Mouse (Mus musculus): ENCODE data around the gene Glp1r. TPM values are rescaled to one million over a fixed set of nuclear protein-coding genes. Genes with fewer than 3 reads are reported as not detected.

Gene Glp1r
- under 1 TPM; 0.41 to 0.62 TPM for total RNA-seq (2021)
- long read RNA-seq, experiment 1, result 0 reads
- long read RNA-seq, experiment 2, result 0 reads

DNA sequence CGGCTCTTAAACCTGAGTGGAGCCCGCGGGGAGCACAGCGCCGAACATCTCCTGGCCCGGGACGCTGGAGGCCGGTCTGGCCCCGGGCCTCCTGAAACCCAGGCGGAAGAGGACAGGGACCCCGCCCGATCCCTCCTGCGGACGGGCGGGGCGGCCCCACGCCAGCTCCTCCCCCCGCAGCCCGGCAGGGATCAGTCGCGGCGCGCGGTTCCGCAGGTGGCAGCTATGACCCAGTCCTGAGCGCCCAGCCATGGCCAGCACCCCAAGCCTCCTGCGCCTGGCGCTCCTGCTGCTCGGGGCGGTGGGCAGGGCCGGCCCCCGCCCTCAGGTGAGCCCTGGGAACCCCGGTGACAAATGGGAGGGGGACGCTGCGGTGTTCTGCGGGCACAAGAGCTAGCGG, at the start of gene Glp1r:
Gene Glp1r, plus strand, starts transcription at position 191 of the 400 bp plus-strand sequence.
- peak; percentile 7 to 16 for DNase-seq
- intact Hi-C loops (cut with DNase I), result no loop called here

DNA sequence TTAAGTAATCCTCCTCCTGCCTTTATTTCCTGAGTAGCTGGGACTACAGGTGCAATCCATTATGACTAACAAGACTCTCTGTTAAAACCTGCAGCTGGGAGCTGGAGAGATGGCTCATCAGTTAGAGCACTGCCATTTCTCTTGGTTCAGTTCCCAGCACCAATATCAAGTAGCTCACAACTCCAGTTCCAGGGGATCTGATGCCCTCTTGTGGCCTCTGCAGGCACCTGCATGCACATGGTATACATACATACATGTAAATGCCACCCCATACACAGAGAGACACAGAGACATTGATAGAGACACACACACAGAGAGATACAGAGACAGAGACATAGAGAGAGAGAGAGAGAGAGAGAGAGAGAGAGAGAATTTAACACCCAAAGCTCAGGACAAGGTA, 49.3 kb upstream of the Glp1r start:
- intact Hi-C loops (cut with DNase I), result no loop called here
- no peak for DNase-seq

DNA sequence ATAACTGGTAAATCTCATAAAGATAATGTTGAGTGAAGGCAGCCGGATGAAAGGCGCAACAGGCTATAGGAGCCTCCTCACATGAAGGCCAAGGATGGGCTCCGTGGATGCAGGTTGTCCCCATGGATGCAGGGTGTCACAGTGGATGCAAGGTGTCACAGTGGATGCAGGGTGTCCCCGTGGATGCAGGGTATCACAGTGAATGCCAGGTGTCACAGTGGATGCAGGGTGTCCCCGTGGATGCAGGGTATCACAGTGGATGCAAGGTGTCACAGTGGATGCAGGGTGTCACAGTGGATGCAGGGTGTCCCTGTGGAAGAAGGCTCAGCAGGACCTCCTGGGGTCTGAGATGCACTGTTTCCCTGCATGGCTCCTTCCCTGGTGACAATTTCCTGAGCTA, 44.3 kb upstream of the Glp1r start:
- no peak for DNase-seq
- intact Hi-C loops (cut with DNase I), result no loop called here

DNA sequence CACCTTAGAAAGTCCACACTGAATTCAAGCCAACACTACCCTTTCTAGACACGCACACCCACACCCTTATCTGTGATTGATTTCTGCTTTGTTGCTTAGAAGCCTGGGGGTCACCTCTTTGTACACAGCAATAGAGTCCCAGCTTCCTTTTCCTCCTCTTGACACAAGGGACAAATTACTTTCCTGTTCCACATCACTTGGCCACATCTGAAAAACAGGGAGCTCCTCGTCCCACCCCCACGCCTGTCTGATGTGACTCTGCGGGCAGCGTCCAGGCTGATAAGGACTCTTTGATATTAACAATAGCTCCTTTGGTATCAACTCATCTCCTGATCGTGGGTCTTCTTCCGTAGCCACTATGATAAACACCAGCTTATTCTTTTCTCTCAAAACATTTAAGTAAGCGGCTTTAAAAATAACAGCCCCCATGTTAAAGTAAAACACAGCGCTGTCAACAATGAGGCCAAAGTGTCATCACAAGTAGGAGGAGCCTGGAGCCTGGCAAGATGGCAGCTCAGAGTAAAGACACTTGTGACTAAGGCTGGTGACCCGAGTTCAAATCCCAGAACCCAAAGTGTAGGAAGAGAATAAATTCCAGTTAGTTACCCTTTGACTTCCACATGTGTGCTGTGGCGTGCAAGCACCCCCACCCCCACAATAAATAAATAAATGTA, 42.9 kb upstream of the Glp1r start:
- intact Hi-C loops (cut with DNase I), result no loop called here
- no peak for DNase-seq

DNA sequence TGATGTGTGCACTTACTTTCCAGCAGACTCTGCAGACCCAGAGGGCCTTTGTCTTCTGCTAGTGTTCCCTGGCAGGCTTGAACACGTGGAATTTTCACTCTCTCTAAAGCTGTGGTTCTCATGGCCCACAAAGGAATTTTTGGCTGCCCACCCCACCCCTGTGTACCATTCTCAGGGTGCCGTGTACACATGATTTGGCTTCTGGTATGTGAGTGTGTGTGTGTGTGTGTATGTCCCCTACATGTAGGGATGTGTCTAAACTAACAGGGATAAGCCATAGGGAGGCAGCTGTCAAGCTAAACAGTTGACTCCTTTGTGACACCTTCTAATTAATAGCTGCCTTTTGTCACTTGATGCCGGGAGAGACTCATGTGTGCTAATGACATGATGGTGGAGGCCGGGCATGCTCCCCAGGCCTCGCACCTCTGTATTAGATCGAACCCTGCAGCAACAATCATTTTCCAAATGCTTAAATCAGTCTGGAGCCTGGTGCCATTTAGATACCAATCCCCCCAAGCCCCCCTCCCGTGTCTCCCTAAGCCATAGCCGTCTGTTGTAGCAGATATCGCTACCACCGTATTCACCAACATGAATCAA, 41.5 kb upstream of the Glp1r start:
- intact Hi-C loops (cut with DNase I), result no loop called here
- no peak for DNase-seq

DNA sequence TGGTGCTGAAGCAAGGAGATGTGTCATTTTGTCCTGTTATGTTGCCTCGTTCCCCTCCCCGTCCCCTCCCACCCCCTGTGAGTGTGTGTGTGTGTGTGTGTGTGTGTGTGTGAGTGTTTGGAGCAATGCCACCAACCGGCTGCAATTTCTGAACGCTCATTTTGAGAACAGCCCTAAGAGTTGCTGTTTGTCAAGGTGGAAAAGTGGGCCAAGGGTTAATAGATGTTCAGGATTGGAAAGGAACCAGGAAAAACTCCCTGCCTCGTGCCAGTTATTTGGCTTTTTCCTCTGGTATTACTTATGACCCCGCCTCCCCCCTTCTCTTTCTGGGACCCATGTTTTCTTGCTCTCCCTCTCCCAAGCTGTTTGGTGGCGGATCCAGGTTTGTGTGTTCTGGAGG, 41.0 kb upstream of the Glp1r start:
- no peak for DNase-seq
- intact Hi-C loops (cut with DNase I), result no loop called here

DNA sequence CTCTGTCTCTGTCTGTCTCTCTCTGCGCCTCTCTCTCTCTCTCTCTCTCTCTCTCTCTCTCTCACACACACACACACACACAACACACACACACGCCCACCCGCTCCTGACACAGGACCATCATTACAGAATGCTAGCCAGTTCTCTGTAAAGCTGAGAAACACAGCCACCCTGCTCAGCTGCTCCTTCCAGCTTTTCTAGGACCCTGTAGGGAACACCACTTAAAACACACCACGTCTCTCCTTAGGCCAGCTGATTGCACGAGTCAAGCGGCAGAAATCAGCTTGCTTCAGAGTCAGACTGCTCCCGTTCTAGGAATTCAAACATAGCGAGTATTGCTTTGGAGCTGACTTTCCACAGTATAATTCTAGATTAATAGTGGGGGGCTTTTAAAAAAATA, 35.3 kb upstream of the Glp1r start:
- no peak for DNase-seq
- intact Hi-C loops (cut with DNase I), result no loop called here

DNA sequence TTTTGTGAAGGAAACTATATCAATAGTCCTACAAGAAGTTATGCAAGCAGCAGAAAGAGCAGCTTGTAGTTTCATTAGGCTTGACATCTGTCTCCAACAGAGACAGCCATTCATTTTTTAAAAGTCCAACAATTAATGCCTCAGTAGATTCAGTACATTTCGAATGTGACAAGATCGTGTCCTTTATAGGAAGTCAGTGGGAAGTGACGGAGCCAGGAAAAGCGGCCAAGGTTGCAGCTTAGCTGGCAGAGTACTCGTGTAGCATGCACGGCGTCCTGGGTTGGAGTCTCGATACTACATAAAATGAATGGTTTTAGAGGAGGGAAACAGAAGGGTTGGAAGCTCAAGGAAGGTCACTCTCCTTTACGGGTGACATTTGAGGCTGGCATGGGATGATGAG, 34.7 kb upstream of the Glp1r start:
- intact Hi-C loops (cut with DNase I), result no loop called here
- no peak for DNase-seq

DNA sequence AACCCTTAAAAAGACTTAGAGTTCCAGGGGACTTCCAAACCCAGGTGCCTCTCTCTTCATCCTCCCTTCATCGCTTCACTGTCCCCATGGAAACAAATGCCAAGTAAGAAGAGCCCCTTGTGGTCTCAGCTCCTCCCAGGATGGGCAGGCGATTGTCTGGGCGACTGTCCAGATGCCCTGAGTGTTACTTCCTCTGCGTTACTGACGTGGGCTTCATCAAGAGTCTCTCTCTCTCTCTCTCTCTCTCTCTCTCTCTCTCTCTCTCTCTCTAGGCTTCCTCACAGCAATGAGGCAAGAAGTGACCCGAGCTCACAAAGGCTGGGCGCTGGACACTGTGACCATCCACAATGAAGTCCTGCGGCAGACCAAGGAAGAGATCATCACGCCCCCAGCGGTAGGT, 30.6 kb upstream of the Glp1r start:
- intact Hi-C loops (cut with DNase I), result no loop called here
- no peak for DNase-seq

DNA sequence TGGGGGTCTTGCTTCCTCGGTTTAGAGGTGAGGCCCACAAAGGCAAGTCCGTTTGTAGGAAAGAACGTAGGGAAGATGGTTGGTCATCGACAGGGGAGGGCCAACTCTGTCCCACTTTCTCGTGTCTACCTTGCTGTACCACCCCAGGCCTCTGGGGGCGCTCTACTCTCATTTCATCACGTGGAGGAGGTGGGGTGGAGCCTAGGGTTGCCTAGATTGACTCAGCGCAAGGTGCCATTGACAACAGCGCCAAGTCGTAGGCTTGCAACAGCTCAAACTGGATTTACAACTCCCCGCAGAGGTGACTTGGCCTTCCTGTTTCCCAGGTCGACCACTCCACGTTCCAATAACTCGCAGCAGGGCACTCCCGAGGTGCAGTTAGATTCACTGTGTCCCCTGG, 27.3 kb upstream of the Glp1r start:
- intact Hi-C loops (cut with DNase I), result no loop called here
- no peak for DNase-seq

DNA sequence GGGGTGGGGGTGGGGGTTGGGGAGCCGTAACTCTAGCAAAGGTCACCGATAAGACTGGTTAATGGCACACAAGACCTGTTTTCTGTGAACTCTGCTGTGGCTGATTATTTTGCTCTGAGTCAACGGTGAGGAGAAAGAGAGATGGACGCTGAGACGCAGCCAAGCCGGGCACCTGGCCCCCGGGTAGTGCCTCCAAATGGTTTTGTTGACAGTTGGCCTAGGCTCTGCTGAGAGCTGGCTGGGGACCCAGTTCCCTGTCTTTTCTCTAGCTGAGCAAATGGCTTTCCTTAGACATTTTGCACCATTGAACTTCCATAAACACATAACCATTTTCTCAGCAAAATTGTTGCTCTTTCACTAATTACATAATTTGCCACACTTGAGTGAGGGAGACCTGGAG, 24.2 kb upstream of the Glp1r start:
- no peak for DNase-seq
- intact Hi-C loops (cut with DNase I), result no loop called here

DNA sequence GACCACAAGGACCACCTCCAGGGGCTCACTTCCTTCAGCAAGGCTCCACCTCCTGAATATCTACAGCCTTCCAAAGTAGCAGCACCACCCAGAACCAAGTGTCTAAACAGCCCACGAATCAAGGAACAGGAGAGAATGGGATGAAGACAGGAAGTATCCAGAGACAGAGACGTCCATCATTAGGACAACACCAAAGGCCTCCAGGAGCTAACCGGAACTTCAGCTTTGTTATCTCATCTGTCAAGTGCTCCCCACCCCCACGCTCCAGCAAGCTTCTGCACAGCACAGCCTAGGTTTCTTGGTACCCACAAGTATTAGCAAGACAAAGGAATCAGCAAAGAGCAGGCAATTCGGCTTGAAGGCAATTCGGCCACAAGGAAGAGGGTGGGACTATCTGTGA, 23.0 kb upstream of the Glp1r start:
- intact Hi-C loops (cut with DNase I), result no loop called here

DNA sequence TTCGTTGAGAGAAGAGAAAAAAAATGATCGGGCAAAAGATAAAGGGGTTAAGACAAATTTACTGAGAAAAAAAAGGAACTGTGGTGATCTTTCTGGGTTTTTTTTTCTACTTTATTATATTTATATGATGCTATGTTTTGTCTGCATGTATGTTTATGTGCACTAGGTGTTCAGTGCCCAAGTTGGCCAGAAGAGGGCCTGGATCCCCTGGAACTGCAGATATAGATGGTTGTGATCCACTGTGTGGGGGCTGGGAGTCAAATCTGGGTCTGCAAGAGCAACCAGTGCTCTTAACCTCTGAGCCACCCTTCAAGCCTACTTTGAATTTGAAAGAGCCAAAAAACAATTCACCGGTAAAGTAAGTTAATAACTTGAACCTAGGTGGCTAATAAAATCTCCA, 21.2 kb upstream of the Glp1r start:
- no peak for DNase-seq
- intact Hi-C loops (cut with DNase I), result loop anchor here (5.0 kb wide), 1 partner anchor 508 kb away; no protein-coding TSS in a partner anchor

More for the DNA sequence above, 23.0 kb upstream of the Glp1r start:
- DNase-seq, result no peak

DNA sequence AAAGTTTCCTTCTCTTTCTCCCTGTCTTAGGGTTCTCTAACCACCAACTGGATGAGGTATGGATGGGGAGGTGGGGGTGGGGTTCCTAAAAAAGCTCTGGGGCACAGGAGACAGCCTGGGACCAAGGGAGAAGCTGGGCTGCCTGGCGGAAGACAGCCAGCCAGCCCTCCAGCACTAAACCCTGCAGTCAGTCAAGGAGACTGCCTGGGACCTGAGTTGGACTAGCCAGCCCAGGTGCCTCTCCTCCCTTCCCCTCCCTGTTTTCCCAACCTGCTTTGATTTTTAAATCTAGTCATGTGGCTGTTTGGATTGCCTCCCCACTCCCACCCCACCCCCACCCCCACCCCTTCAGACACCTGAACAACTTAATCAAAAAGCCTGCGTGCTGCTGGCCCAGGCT, 20.6 kb upstream of the Glp1r start:
- intact Hi-C loops (cut with DNase I), result loop anchor here (5.0 kb wide), 1 partner anchor 509 kb away; no protein-coding TSS in a partner anchor

DNA sequence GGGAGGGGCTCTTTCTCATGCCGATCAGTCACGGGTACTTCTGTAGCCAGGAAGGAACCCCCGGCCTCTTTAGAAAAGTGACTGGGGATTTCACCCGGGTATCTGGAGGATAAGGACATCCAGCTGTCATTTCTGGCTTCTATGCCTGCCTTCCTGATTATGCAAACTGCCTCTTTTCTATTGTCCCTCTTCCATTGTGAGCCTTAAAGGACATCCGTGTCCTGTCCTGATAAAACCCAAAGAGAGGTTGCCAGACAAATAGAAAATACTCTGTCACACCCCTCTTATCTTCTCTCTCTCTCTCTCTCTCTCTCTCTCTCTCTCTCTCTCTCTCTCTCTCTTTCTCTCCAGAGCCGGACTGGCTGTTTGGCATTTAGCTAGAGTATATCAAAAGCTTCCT, 19.4 kb upstream of the Glp1r start:
- intact Hi-C loops (cut with DNase I), result loop anchor here (5.0 kb wide), 1 partner anchor 510 kb away; no protein-coding TSS in a partner anchor
- DNase-seq, result no peak

More for the DNA sequence above, 20.6 kb upstream of the Glp1r start:
- DNase-seq, result no peak

DNA sequence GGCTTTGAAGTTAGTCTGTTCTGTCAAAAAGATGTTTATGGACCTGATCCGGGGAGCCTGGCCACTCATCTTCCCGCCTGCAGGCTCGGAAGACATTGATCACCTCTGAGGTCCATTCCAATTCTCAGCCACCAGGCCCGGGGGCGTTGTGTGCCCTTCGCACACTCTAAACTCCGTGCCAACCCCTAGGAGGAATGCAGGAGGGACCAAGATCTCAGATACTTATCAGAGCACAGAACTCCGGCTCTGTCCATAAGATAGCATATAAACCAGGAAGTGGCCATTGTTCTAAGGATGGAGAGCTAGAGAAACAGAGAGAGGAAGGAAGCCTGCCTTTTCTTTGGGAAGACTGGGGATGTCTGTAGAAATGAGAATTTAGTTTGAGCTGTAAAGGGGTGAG, 18.1 kb upstream of the Glp1r start:
- intact Hi-C loops (cut with DNase I), result loop anchor here (5.0 kb wide), 1 partner anchor 511 kb away; no protein-coding TSS in a partner anchor
- no peak for DNase-seq

DNA sequence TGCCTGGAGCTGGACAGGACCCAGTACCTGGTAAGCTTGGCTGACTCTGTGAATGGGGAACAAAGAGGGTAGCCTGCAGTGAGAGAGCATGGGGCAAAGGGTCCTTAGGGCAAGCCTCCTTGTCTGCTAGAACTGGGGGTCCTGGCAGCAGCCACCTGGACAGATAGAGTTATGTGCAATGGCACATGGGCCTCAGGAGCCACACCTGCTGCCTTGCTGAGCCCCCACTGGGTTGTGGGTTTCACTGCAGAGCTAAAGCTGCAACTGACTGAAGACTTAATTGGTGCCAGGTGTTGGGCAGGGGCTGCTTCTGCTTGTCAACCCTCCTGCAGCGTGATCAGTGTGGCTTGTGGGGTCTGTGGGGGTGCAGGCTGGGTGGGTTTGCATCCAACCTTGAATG, 9.5 kb upstream of the Glp1r start:
- no peak for DNase-seq
- intact Hi-C loops (cut with DNase I), result no loop called here

DNA sequence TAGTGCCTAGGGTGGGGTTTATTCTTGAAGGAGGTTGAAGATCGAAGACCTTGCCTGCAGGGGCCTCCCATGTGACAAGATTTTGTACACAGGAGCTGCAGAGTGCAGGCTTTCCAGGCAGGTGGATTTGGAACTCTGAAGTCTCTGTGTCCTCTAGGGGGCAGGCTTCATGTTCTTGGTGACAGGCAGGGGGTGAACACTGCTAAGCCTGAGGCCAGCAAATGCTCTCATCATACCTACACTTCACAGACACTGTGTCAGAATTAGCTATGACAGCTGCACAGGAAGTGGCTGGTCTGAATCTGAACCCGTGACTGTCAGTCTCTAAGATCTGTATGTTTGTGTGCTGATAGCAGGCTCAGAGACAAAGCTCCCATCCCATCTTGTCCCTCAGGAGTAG, 8.9 kb upstream of the Glp1r start:
- DNase-seq, result peak in 1 of 2 experiments; percentile 10
- intact Hi-C loops (cut with DNase I), result no loop called here

DNA sequence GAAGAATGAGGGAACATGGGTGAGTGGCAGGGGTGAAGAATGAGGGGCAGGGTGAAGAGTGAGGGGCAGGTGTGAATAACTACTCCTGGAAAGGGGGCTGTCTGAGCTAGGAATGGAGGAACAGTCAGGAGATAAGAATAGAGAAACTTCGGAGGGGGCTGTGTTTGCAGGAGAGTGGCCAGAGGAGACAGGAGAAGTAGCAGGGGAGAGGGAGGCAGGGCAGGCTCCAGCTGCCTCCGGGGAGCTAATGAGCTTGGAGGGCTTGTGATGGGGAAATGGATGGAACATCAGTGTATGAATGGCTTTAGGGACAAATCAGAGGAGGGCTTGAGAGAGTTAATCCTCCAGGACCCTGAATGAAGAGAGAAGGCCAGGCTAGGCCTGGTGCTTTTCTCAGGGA, 4.5 kb upstream of the Glp1r start:
- no peak for DNase-seq
- intact Hi-C loops (cut with DNase I), result no loop called here

DNA sequence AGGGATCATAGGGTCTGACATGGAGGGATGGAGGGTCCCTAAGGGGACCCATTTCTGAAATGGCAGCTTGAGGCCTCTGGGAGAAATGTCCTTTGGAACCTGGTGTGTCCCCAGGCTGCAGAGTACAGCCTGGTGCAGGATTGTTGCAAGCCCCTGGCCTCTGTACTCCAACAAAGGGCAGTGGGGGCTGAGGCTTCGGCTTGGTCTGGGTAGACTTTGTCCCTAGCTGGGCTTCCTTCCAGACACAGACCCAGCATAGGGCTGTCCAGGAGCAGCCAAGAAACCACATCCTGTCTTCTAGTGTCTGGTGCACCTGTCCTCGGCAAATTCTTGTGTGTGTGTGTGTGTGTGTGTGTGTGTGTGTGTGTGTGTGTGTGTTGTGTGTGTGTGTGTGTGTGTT, 2.5 kb downstream of the Glp1r start:
- no peak for DNase-seq
- intact Hi-C loops (cut with DNase I), result no loop called here

DNA sequence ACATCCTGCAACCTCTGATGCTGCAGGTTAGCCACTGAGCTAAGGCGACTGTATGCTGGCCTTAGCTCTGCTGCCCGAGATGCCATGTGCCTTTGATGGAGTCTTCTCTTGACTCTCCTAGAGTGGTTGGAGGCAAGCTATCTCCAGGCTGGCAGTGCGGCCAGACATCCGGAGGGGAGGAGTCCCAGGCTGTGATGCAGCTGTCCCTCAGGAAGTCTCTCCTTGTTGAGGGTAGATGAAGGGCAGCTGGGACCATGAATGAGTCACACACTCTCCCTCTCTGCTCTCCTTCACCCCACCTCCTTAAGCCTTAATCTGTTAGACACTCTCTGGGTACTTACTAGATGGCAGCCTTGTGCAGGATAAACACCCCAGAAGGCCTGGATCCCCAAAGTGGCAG, 6.0 kb downstream of the Glp1r start:
- no peak for DNase-seq
- intact Hi-C loops (cut with DNase I), result no loop called here

Data from heart, postnatal 14 days (tissue).